Mouse (Mus musculus) macrophage (primary cell): ENCODE results near the gene Dner. TPM values are rescaled to one million over a fixed set of nuclear protein-coding genes. Genes with fewer than 3 reads are reported as not detected.

Experiments
- H3K27ac ChIP-seq: fragments of 350-480 bp; formaldehyde crosslinking; 2 replicates; pipeline ENCODE4 v1.9.0; 2021
- H3K36me3 ChIP-seq: fragments of 350-480 bp; formaldehyde crosslinking; 2 replicates; pipeline ENCODE4 v1.9.0; 2021; ENCODE audit errors: inconsistent target
- H3K4me3 ChIP-seq: fragments of 350-480 bp; formaldehyde crosslinking; 2 replicates; pipeline ENCODE4 v1.9.0; 2021; ENCODE audit errors: inconsistent target
- H3K79me2 ChIP-seq: fragments of 350-480 bp; formaldehyde crosslinking; 2 replicates; pipeline ENCODE4 v1.9.0; 2021; ENCODE audit errors: inconsistent target
- WGBS: methylation state at CpG from one replicate; pipeline ENCODE4 v1.1.7; 2026; ENCODE audit warnings: inconsistent platforms; ENCODE audit not compliant: missing documents; 5-methylcytosine and 5-hydroxymethylcytosine counted together
- polyA plus RNA-seq: library from polyadenylated mRNA; stranded (reverse); fragments of 250-400 nt; gene quantifications from 3 replicates; pipeline ENCODE4 v1.2.4, GENCODE M21; 2018; ENCODE audit warnings: inconsistent platforms

Gene Dner
- polyA plus RNA-seq, 1 experiment from 2014 or later: 0.14 TPM

- H3K4me3 ChIP-seq: no peak overlapping the region
- no peaks in the 10 kb centered on the region for H3K79me2 ChIP-seq
- no peaks in the 10 kb centered on the region for H3K36me3 ChIP-seq
- H3K27ac ChIP-seq: no peak overlapping the region
- WGBS: 92% methylated on average over 7 of the region's 8 CpGs
These were observed 300.1 kb downstream of the Dner start for GRCm38 (mm10) chr1:84395928-84396327.

- Histone ChIP-seq H3K36me3 (no peaks in the 10 kb centered on the region), H3K27ac (no peak overlapping the region), H3K4me3 (no peak overlapping the region), H3K79me2 (no peaks in the 10 kb centered on the region)
- WGBS: 97% methylated on average over 4 of the region's 4 CpGs
These were observed 305.1 kb downstream of the Dner start for GRCm38 (mm10) chr1:84390961-84391360.

GRCm38 (mm10) chr1:84387616-84388015 is 308.4 kb downstream of the Dner start:
- no peak overlapping the region for H3K27ac ChIP-seq
- H3K4me3 ChIP-seq: no peak overlapping the region
- 86% methylated on average over 4 of the region's 4 CpGs for WGBS
- H3K79me2 ChIP-seq: no peaks in the 10 kb centered on the region
- no peaks in the 10 kb centered on the region for H3K36me3 ChIP-seq

- Histone ChIP-seq H3K79me2 (no peaks in the 10 kb centered on the region), H3K36me3 (no peaks in the 10 kb centered on the region)
- WGBS: 92% methylated on average over 7 of the region's 8 CpGs
These were observed 309.4 kb downstream of the Dner start for GRCm38 (mm10) chr1:84386481-84387146.

GRCm38 (mm10) chr1:84382709-84383108 is 313.3 kb downstream of the Dner start:
- Histone ChIP-seq H3K79me2 (no peaks in the 10 kb centered on the region), H3K36me3 (no peaks in the 10 kb centered on the region), H3K4me3 (no peak overlapping the region), H3K27ac (no peak overlapping the region)
- 92% methylated on average over 1 of the region's 1 CpGs for WGBS

More at GRCm38 (mm10) chr1:84386481-84387146, 309.4 kb downstream of the Dner start:
- H3K27ac ChIP-seq: no peak overlapping the region
- H3K4me3 ChIP-seq: no peak overlapping the region

GRCm38 (mm10) chr1:84382064-84382463 is 314.0 kb downstream of the Dner start:
- H3K4me3 ChIP-seq: no peak overlapping the region
- H3K27ac ChIP-seq: no peak overlapping the region
- WGBS: 94% methylated on average over 5 of the region's 5 CpGs
- no peaks in the 10 kb centered on the region for H3K36me3 ChIP-seq
- no peaks in the 10 kb centered on the region for H3K79me2 ChIP-seq

- H3K79me2 ChIP-seq: no peaks in the 10 kb centered on the region
- H3K27ac ChIP-seq: no peak overlapping the region
- WGBS: 100% methylated on average over 3 of the region's 3 CpGs
- no peaks in the 10 kb centered on the region for H3K36me3 ChIP-seq
- H3K4me3 ChIP-seq: no peak overlapping the region
These were observed 315.1 kb downstream of the Dner start for GRCm38 (mm10) chr1:84380895-84381294.

- Histone ChIP-seq H3K36me3 (no peaks in the 10 kb centered on the region), H3K79me2 (no peaks in the 10 kb centered on the region), H3K27ac (no peak overlapping the region), H3K4me3 (no peak overlapping the region)
- 94% methylated on average over 3 of the region's 3 CpGs for WGBS
These were observed 328.3 kb downstream of the Dner start for GRCm38 (mm10) chr1:84367733-84368132.

GRCm38 (mm10) chr1:84366553-84366952 is 329.5 kb downstream of the Dner start:
- WGBS: 100% methylated on average over 3 of the region's 3 CpGs
- no peaks in the 10 kb centered on the region for H3K36me3 ChIP-seq
- H3K27ac ChIP-seq: 0 out of 2 replicates have a peak overlapping the region, but pooled peaks have one; percentile 15
- H3K79me2 ChIP-seq: no peaks in the 10 kb centered on the region
- H3K4me3 ChIP-seq: no peak overlapping the region

GRCm38 (mm10) chr1:84363967-84364366 is 332.1 kb downstream of the Dner start, which contains the start of gene Pid1:
TSS of gene Pid1 (minus strand) at chr1:84364180.
- Histone ChIP-seq H3K79me2 (0 out of 2 replicates have a peak, but pooled peaks cover 10% of the 10 kb centered on the region), H3K4me3 (no peak within 1 kb of the TSS), H3K27ac (peak within 1 kb of the TSS; percentile 99), H3K36me3 (no peaks in the 10 kb centered on the region)
- 85% methylated on average over 8 of the region's 8 CpGs for WGBS

- H3K36me3 ChIP-seq: no peaks in the 10 kb centered on the region
- 0 out of 2 replicates have a peak, but pooled peaks cover 10% of the 10 kb centered on the region for H3K79me2 ChIP-seq
- 17% methylated on average over 7 of the region's 7 CpGs for WGBS
- H3K4me3 ChIP-seq: peak overlapping the region; percentile 1; the same call in 1 of the 2 replicates
- H3K27ac ChIP-seq: peak overlapping the region; percentile 99
These were observed 333.1 kb downstream of the Dner start for GRCm38 (mm10) chr1:84362709-84363617.

- H3K79me2 ChIP-seq: 0 out of 2 replicates have a peak, but pooled peaks cover 10% of the 10 kb centered on the region
- WGBS: 67% methylated on average over 1 of the region's 1 CpGs
- peak overlapping the region; percentile 99 for H3K27ac ChIP-seq
- H3K36me3 ChIP-seq: no peaks in the 10 kb centered on the region
- H3K4me3 ChIP-seq: peak overlapping the region; percentile 1; the same call in 1 of the 2 replicates
These were observed 333.8 kb downstream of the Dner start for GRCm38 (mm10) chr1:84362209-84362608.

- H3K27ac ChIP-seq: peak overlapping the region; percentile 99
- no peaks in the 10 kb centered on the region for H3K36me3 ChIP-seq
- WGBS: 92% methylated on average over 3 of the region's 3 CpGs
These were observed 334.6 kb downstream of the Dner start for GRCm38 (mm10) chr1:84361389-84361788.

GRCm38 (mm10) chr1:84359611-84360500 is 336.2 kb downstream of the Dner start:
- WGBS: 63% methylated on average over 6 of the region's 6 CpGs
- Histone ChIP-seq H3K36me3 (no peaks in the 10 kb centered on the region), H3K27ac (peak overlapping the region; percentile 99), H3K79me2 (0 out of 2 replicates have a peak, but pooled peaks cover 10% of the 10 kb centered on the region), H3K4me3 (no peak overlapping the region)

More at GRCm38 (mm10) chr1:84361389-84361788, 334.6 kb downstream of the Dner start:
- Histone ChIP-seq H3K79me2 (0 out of 2 replicates have a peak, but pooled peaks cover 10% of the 10 kb centered on the region), H3K4me3 (no peak overlapping the region)
